Mouse (Mus musculus) central nervous system, embryonic 18 days (tissue): ENCODE data around the gene Irf2bp2. TPM values are rescaled to one million over a fixed set of nuclear protein-coding genes. Genes with fewer than 3 reads are reported as not detected.

ENCODE experiments used
- polyA plus RNA-seq: library from polyadenylated mRNA; depleted of rRNA; stranded (reverse); fragments of >200 nt; gene quantifications from 2 replicates; pipeline ENCODE4 v1.2.3, GENCODE M21; 2012; rRNA removed

The Irf2bp2 gene
- 32.4 and 34.1 TPM in 2 replicates for polyA plus RNA-seq

DNA sequence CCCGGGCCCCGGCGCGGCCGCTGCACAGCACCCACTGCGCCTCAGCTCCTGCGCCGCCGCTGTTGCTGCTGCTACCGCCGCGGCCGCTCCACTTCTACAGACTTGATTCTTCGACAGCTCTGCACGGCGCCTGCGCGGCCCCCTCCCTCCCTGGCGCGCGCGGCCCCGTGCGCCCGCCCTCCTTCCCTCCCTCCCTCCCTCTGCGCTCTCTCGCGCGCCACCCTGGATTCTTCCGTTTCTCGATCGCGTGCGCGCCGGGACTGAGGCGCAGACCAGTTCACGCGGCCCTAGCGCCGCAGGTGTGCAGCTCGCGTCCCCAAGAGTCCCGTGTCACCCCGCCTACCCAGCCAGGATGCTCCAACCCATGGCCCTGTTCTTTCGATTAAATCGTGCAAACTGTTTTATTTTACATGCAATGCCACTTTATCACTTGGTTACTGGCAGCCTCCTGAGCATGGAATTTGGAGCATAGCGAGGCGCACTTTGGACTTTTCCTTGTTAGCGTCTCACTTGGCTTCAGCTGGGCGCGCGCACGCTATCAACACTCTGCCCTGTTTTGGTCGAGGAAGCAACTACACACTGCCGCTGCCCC is at the start of gene Irf2bp2:
Gene Irf2bp2, minus strand, starts transcription at position 98 of the 592 bp plus-strand sequence.

Other genes starting within 250 kb of the Irf2bp2 start
- gene Coa6, start 171.5 kb downstream of the Irf2bp2 start, polyA plus RNA-seq: 40.8 and 42.2 TPM in 2 replicates
- 5.9 and 6.2 TPM in 2 replicates for gene Tarbp1, start 118.9 kb downstream of the Irf2bp2 start, polyA plus RNA-seq